In genomic region chr16:48429427-48429826, GRCm38 (mm10) we compare ENCODE assay signal across 33 mouse cellular contexts. TPM values are rescaled to one million over a fixed set of nuclear protein-coding genes. Genes with fewer than 3 reads are reported as not detected.
DNase-seq lines count a peak whose midpoint lies in the region; ATAC-seq and TF ChIP-seq lines count a peak whose summit lies in the region.
"Had no signal": no experiment of that assay in that cellular context is flagged by ENCODE, and none has a peak within 500 bp of the region (broad histone marks: within the 10 kb centered on the region; RNA-seq: fewer than 3 reads in every experiment).

No protein-coding gene starts in this region.

- no peaks in the 10 kb centered on the region for H3K27me3 ChIP-seq in hindbrain, embryonic 14.5 days (ENCODE audit: control insufficient read depth, insufficient read depth, low read length)
- H3K27me3 ChIP-seq in hindbrain, embryonic 12.5 days: no peaks in the 10 kb centered on the region
- no peaks in the 10 kb centered on the region for H3K27me3 ChIP-seq in neural tube, embryonic 13.5 days
- no peaks in the 10 kb centered on the region for H3K27me3 ChIP-seq in forebrain, postnatal 0 days (ENCODE audit: insufficient read depth, low read length)
- H3K27me3 ChIP-seq in liver, embryonic 12.5 days (replicated peaks): no peaks in the 10 kb centered on the region
- H3K27me3 ChIP-seq: heart, embryonic 13.5 days; megakaryocyte, embryonic 14.5 days had no signal

- H3K36me3 ChIP-seq in hindbrain, embryonic 14.5 days (replicated peaks; ENCODE audit: control insufficient read depth, insufficient read depth): no peaks in the 10 kb centered on the region
- no peaks in the 10 kb centered on the region for H3K36me3 ChIP-seq in hindbrain, embryonic 12.5 days
- H3K36me3 ChIP-seq in neural tube, embryonic 13.5 days: no peaks in the 10 kb centered on the region
- H3K36me3 ChIP-seq in forebrain, postnatal 0 days (ENCODE audit: insufficient read depth): no peaks in the 10 kb centered on the region
- no peaks in the 10 kb centered on the region for H3K36me3 ChIP-seq in liver, embryonic 12.5 days
- H3K36me3 ChIP-seq: heart, embryonic 13.5 days had no signal

- peak overlapping the region; percentile 14; the same call in 1 of the 2 replicates for H3K27ac ChIP-seq in hindbrain, embryonic 14.5 days
- no peak overlapping the region for H3K27ac ChIP-seq in hindbrain, embryonic 12.5 days
- no peak overlapping the region for H3K27ac ChIP-seq in neural tube, embryonic 13.5 days (replicated peaks)
- H3K27ac ChIP-seq in forebrain, postnatal 0 days (ENCODE audit: low read depth, low read length): no peak overlapping the region
- H3K27ac ChIP-seq in liver, embryonic 12.5 days: no peak overlapping the region
- H3K27ac ChIP-seq: heart, embryonic 13.5 days; liver, embryonic 14.5 days had no signal

- H3K9me3 ChIP-seq in hindbrain, embryonic 14.5 days (ENCODE audit: control insufficient read depth, low read length): no peaks in the 10 kb centered on the region
- no peaks in the 10 kb centered on the region for H3K9me3 ChIP-seq in hindbrain, embryonic 12.5 days (replicated peaks)
- H3K9me3 ChIP-seq in neural tube, embryonic 13.5 days: no peaks in the 10 kb centered on the region
- no peaks in the 10 kb centered on the region for H3K9me3 ChIP-seq in forebrain, postnatal 0 days (ENCODE audit: low read length)
- no peaks in the 10 kb centered on the region for H3K9me3 ChIP-seq in liver, embryonic 12.5 days (replicated peaks)
- H3K9me3 ChIP-seq: heart, embryonic 13.5 days; megakaryocyte, embryonic 14.5 days had no signal

- no peak for DNase-seq in hindbrain, embryonic 14.5 days (ENCODE audit: low spot score)
- DNase-seq in neural tube, embryonic 10.5 days (ENCODE audit: extremely low spot score, low spot score): no peak
- peak; percentile 13 for DNase-seq in forebrain, postnatal 0 days
- DNase-seq in retina, embryonic 14.5 days (ENCODE audit: low spot score): peak; percentile 25
- DNase-seq in frontal cortex, postnatal 36 days (ENCODE audit: low spot score in 2 of 2): no peak
- DNase-seq: adrenal gland, adult 8-10 months; cerebellum, adult 2 months; gastrocnemius, postnatal 10 days; heart, postnatal 14 days; kidney, adult 18-20 months; kidney, postnatal 4 days; layer of hippocampus, adult 9-11 months; lung, postnatal 36 days; thymus, postnatal 14 days had no signal

- 42% methylated on average over 1 of the region's 1 CpGs for WGBS in hindbrain, embryonic 14.5 days
- 69% methylated on average over 1 of the region's 1 CpGs for WGBS in hindbrain, embryonic 12.5 days
- WGBS in neural tube, embryonic 13.5 days: 45% methylated on average over 1 of the region's 1 CpGs
- 44% methylated on average over 1 of the region's 1 CpGs for WGBS in forebrain, postnatal 0 days
- WGBS in liver, embryonic 12.5 days (ENCODE audit: insufficient replicate concordance): 71% methylated on average over 1 of the region's 1 CpGs

- H3K4me1 ChIP-seq in hindbrain, embryonic 14.5 days (replicated peaks; ENCODE audit: control insufficient read depth, insufficient read depth, low read length): peaks cover 4% of the 10 kb centered on the region
- H3K4me1 ChIP-seq in hindbrain, embryonic 12.5 days: no peaks in the 10 kb centered on the region
- 0 out of 2 replicates have a peak, but pooled peaks cover 5% of the 10 kb centered on the region for H3K4me1 ChIP-seq in neural tube, embryonic 13.5 days (replicated peaks)
- 0 out of 2 replicates have a peak, but pooled peaks cover 6% of the 10 kb centered on the region for H3K4me1 ChIP-seq in forebrain, postnatal 0 days (ENCODE audit: insufficient read depth)
- H3K4me1 ChIP-seq in liver, embryonic 12.5 days: no peaks in the 10 kb centered on the region
- H3K4me1 ChIP-seq: heart, embryonic 13.5 days; megakaryocyte, embryonic 14.5 days had no signal

- no peak for TF ChIP-seq CTCF in forebrain, postnatal 0 days (IDR thresholded peaks at IDR 0.05; ENCODE audit: low read depth)

- H3K9ac ChIP-seq in hindbrain, embryonic 14.5 days: no peak overlapping the region
- no peak overlapping the region for H3K9ac ChIP-seq in hindbrain, embryonic 12.5 days
- H3K9ac ChIP-seq in neural tube, embryonic 13.5 days: no peak overlapping the region
- no peak overlapping the region for H3K9ac ChIP-seq in forebrain, postnatal 0 days
- H3K9ac ChIP-seq in liver, embryonic 12.5 days: no peak overlapping the region
- H3K9ac ChIP-seq: heart, embryonic 13.5 days; liver, embryonic 14.5 days; lung, embryonic 14.5 days had no signal

- H3K4me2 ChIP-seq in hindbrain, embryonic 14.5 days (replicated peaks): no peak overlapping the region
- no peak overlapping the region for H3K4me2 ChIP-seq in hindbrain, embryonic 12.5 days (replicated peaks)
- H3K4me2 ChIP-seq in neural tube, embryonic 13.5 days: no peak overlapping the region
- H3K4me2 ChIP-seq in forebrain, postnatal 0 days (ENCODE audit: low read depth): no peak overlapping the region
- no peak overlapping the region for H3K4me2 ChIP-seq in liver, embryonic 12.5 days
- H3K4me2 ChIP-seq: heart, embryonic 13.5 days; lung, embryonic 14.5 days had no signal

- no peak overlapping the region for H3K4me3 ChIP-seq in hindbrain, embryonic 14.5 days (replicated peaks; ENCODE audit: low read length)
- H3K4me3 ChIP-seq in hindbrain, embryonic 12.5 days: no peak overlapping the region
- no peak overlapping the region for H3K4me3 ChIP-seq in neural tube, embryonic 13.5 days
- H3K4me3 ChIP-seq in forebrain, postnatal 0 days (ENCODE audit: low read depth, low read length): no peak overlapping the region
- H3K4me3 ChIP-seq in liver, embryonic 12.5 days: no peak overlapping the region
- H3K4me3 ChIP-seq: heart, embryonic 13.5 days; megakaryocyte, embryonic 14.5 days had no signal

- ATAC-seq in hindbrain, embryonic 14.5 days (ENCODE audit: low FRiP score): peak; percentile 70; the same call in 1 of the 2 replicates
- no peak for ATAC-seq in hindbrain, embryonic 12.5 days (ENCODE audit: low FRiP score)
- peak; percentile 56; the same call in 1 of the 2 replicates for ATAC-seq in neural tube, embryonic 13.5 days (ENCODE audit: low read depth)
- peak; percentile 29; the same call in 1 of the 2 replicates for ATAC-seq in forebrain, postnatal 0 days
- no peak for ATAC-seq in liver, embryonic 12.5 days
- ATAC-seq: activated CD4-positive, CD25-positive, alpha-beta regulatory T cell, adult 4 months; inflammation-experienced regulatory T-cells, adult 6 months had no signal

RNA-seq across cellular contexts. Expression of gene Morc1, which starts 1.6 kb away (rescaled TPM):
- 0.07 and 0.15 TPM in 2 replicates for polyA plus RNA-seq in hindbrain, embryonic 14.5 days (2014; fragmentation: Nextera tagmentation; extraction: Ambion mirVana)
- not detected in 2 replicates for polyA plus RNA-seq in hindbrain, embryonic 12.5 days (2016; fragmentation: Nextera tagmentation; extraction: Ambion mirVana)
- polyA plus RNA-seq in neural tube, embryonic 13.5 days (2015; fragmentation: Nextera tagmentation; extraction: Ambion mirVana): 0.33 TPM in 1 of 2 replicates, not detected in the other
- 0.31 TPM in 1 of 2 replicates, not detected in the other for total RNA-seq in forebrain, postnatal 0 days (2014; rRNA removed)
- 0.06 and 0.10 TPM in 2 replicates for polyA plus RNA-seq in forebrain, postnatal 0 days (2015; fragmentation: Nextera tagmentation; extraction: Ambion mirVana)
- polyA plus RNA-seq in liver, embryonic 12.5 days (2016; fragmentation: Nextera tagmentation; extraction: Ambion mirVana): 0.10 TPM in 1 of 2 replicates, not detected in the other
- total RNA-seq: adrenal gland, adult 8-10 months; gastrocnemius, postnatal 10 days; granulocyte monocyte progenitor cell, adult 5-6 weeks; left cerebral cortex, adult 18-20 months; MEL; neutrophil, adult 5-6 weeks had no signal
- polyA plus RNA-seq: C2C12; cerebellum, adult 2 months; liver, embryonic 14.5 days had no signal

RNA-seq across cellular contexts. Expression of gene Gm5485, which starts 17.2 kb away (rescaled TPM):
- polyA plus RNA-seq in hindbrain, embryonic 14.5 days (2014; fragmentation: Nextera tagmentation; extraction: Ambion mirVana): not detected in 2 replicates
- polyA plus RNA-seq in hindbrain, embryonic 12.5 days (2016; fragmentation: Nextera tagmentation; extraction: Ambion mirVana): not detected in 2 replicates
- not detected in 2 replicates for polyA plus RNA-seq in neural tube, embryonic 13.5 days (2015; fragmentation: Nextera tagmentation; extraction: Ambion mirVana)
- total RNA-seq in forebrain, postnatal 0 days (2014; rRNA removed): not detected in 2 replicates
- not detected in 2 replicates for polyA plus RNA-seq in forebrain, postnatal 0 days (2015; fragmentation: Nextera tagmentation; extraction: Ambion mirVana)
- polyA plus RNA-seq in liver, embryonic 12.5 days (2016; fragmentation: Nextera tagmentation; extraction: Ambion mirVana): not detected in 2 replicates
- total RNA-seq: adrenal gland, adult 8-10 months; gastrocnemius, postnatal 10 days; granulocyte monocyte progenitor cell, adult 5-6 weeks; heart, postnatal 14 days; left cerebral cortex, adult 18-20 months; left cerebral cortex, postnatal 25 days; MEL; neutrophil, adult 5-6 weeks had no signal
- polyA plus RNA-seq: activated CD4-positive, CD25-positive, alpha-beta regulatory T cell, adult 4 months; C2C12; embryonic facial prominence, embryonic 14.5 days; heart, embryonic 13.5 days; kidney, embryonic 16.5 days; limb, embryonic 14.5 days; liver, embryonic 14.5 days; lung, embryonic 14.5 days; stomach, embryonic 14.5 days had no signal

Comparison
In these comparisons a context has a peak if more than half of its experiments do, and no peak if none do; other contexts are left out.
1. ATAC-seq: peak in hindbrain, embryonic 14.5 days (single experiment), neural tube, embryonic 13.5 days (single experiment) and forebrain, postnatal 0 days (single experiment); none in hindbrain, embryonic 12.5 days (single experiment) and liver, embryonic 12.5 days (single experiment).
2. DNase-seq: peak in forebrain, postnatal 0 days (single experiment) and retina, embryonic 14.5 days (single experiment); none in hindbrain, embryonic 14.5 days (single experiment), neural tube, embryonic 10.5 days (single experiment) and frontal cortex, postnatal 36 days (0 of 2).